Mouse (Mus musculus) heart, embryonic 11.5 days (tissue): ENCODE measurements around the gene Prdx6b. TPM values are rescaled to one million over a fixed set of nuclear protein-coding genes. Genes with fewer than 3 reads are reported as not detected.

Experiments used
- ATAC-seq: fragments of 200-750 bp; cut with Nextera tagmentation; replicated peaks from 2 replicates; pipeline ENCODE4 v1.8.0; 2017; ENCODE audit warnings: moderate library complexity; ENCODE audit not compliant: insufficient number of reproducible peaks, low FRiP score, low TSS enrichment
- H3K27ac ChIP-seq: fragments of 300-500 bp; sonication (generic); 2 replicates; pipeline ENCODE4 v1.5.1; 2014; ENCODE audit warnings: mild to moderate bottlenecking, low read depth, low read length
- H3K27me3 ChIP-seq: fragments of 300-500 bp; sonication (generic); 2 replicates; pipeline ENCODE4 v1.6.1; 2014; ENCODE audit warnings: mild to moderate bottlenecking, low read length, mixed read lengths; ENCODE audit not compliant: control insufficient read depth, insufficient read depth
- H3K36me3 ChIP-seq: fragments of 300-500 bp; sonication (generic); 2 replicates; pipeline ENCODE4 v1.6.1; 2014; ENCODE audit warnings: mild to moderate bottlenecking, low read length, moderate library complexity, mixed read lengths; ENCODE audit not compliant: control insufficient read depth, insufficient read depth
- H3K4me1 ChIP-seq: fragments of 300-500 bp; sonication (generic); 2 replicates; pipeline ENCODE4 v1.6.1; 2014; ENCODE audit warnings: low read length; ENCODE audit not compliant: control insufficient read depth, insufficient read depth
- H3K4me2 ChIP-seq: fragments of 300-500 bp; sonication (generic); 2 replicates; pipeline ENCODE4 v1.6.1; 2014; ENCODE audit warnings: mild to moderate bottlenecking, moderate library complexity
- H3K4me3 ChIP-seq: fragments of 300-500 bp; sonication (generic); 2 replicates; pipeline ENCODE4 v1.5.1; 2014; ENCODE audit warnings: low read depth, low read length
- H3K9ac ChIP-seq: fragments of 300-500 bp; sonication (generic); 2 replicates; pipeline ENCODE4 v1.6.1; 2014; ENCODE audit warnings: mild to moderate bottlenecking, low read depth, low read length, moderate library complexity
- H3K9me3 ChIP-seq: fragments of 300-500 bp; sonication (generic); replicated peaks from 2 replicates; pipeline ENCODE4 v1.6.1; 2016; ENCODE audit warnings: low read length; ENCODE audit not compliant: control insufficient read depth
- WGBS: fragments of 180-500 bp; shearing (Covaris S2); extraction: QIAGEN DNeasy Blood & Tissue Kit; methylation state at CpG from one replicate; pipeline ENCODE4 v1.1.7; 2014; ENCODE audit not compliant: insufficient replicate concordance; 5-methylcytosine and 5-hydroxymethylcytosine counted together
- polyA plus RNA-seq: library from polyadenylated mRNA; unstranded; fragments of >200 nt; fragmentation: Nextera tagmentation; extraction: Ambion mirVana; gene quantifications from 2 replicates; pipeline ENCODE4 v1.2.1, GENCODE M21; 2014

The Prdx6b gene
- polyA plus RNA-seq, 1 experiment from 2014 or later: not detected

DNA sequence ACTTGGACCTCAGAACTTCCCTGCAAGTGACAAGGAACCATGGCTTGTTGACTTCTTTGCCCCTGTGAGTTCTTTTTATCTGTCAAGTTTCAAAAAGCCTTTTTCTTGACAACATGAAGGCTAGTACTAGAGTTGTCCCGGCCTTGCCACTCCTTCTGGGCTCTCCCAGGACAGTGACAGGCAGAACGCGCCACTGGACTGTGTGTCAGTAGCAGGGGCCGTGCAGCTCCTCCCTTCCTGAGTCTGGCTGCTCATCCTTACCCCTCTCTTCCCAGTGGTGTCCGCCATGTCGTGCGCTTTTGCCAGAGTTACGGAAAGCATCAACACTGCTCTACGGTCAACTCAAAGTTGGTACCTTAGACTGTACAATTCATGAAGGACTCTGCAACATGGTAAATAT, 48.3 kb downstream of the Prdx6b start:
- Histone ChIP-seq H3K4me3 (no peak overlapping the region), H3K4me2 (no peak overlapping the region), H3K27me3 (no peaks in the 10 kb centered on the region), H3K9ac (no peak overlapping the region), H3K4me1 (no peaks in the 10 kb centered on the region), H3K9me3 (no peaks in the 10 kb centered on the region), H3K27ac (no peak overlapping the region), H3K36me3 (peaks cover 29% of the 10 kb centered on the region)
- ATAC-seq: no peak
- 94% methylated on average over 9 of the region's 9 CpGs for WGBS

Other genes starting within 250 kb of the Prdx6b start
- 21.3 and 23.7 TPM in 2 replicates for gene Pde1a, start 163.0 kb upstream of the Prdx6b start, polyA plus RNA-seq
- gene Dnajc10, start 23.0 kb downstream of the Prdx6b start, polyA plus RNA-seq: 63.7 and 75.8 TPM in 2 replicates
- 8.6 and 10.1 TPM in 2 replicates for gene Frzb, start 155.2 kb downstream of the Prdx6b start, polyA plus RNA-seq